Mouse (Mus musculus): ENCODE data around the gene Aif1. TPM values are rescaled to one million over a fixed set of nuclear protein-coding genes. Genes with fewer than 3 reads are reported as not detected.

Gene Aif1
- total and polyA plus RNA-seq, 3 experiments = 7.0 to 14.7 (median 14.1) TPM

DNA sequence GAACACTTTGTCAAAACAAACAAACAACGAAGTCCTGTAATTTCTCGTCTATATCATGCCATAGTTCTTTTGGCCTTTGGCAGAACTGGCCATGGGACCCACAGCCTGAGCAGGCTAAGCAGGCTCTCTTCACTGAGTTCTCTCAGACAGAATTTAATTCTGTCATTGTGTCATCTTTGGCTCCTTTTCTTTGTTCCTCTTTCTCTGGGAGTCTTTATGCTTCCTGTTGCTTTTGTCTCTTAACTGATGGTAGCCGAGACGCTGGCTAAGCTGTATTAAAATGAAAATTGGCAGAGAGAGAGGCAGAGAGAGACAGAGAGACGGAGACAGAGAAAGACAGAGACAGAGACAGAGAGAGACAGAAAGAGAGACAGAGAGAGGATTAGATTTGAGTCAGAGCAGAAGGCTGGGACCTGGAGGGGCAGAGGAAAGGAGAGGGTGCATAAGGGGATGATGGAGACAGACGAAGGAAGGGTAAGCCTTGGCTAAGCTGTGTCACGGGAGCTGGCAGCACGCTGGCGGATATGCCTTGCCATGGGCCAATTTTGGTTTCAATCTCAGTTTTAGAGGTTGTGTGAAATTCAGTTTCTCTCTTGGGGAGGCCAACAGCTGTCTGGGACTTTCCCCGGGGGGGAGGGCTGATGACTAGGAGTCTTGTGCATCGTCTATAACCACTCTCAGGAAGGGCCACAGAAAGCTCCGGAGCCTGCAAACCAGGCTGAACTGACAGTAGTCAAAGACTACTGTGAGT is 34.1 kb upstream of the Aif1 start:
- dilution Hi-C loops (cut with MboI; ENCODE audit: extremely low pct_ligation_motif_present, extremely low pct_unique_long_range_greater_than_20kb, low sequenced_read_pairs) (no loop called here), in situ Hi-C loops (cut with MboI; ENCODE audit: low pct_ligation_motif_present, low pct_unique_long_range_greater_than_20kb, low sequenced_read_pairs) (no loop called here)
- H3K36me3 ChIP-seq (replicated peaks in 1 of 2; ENCODE audit: control insufficient read depth in 1 of 2, insufficient read depth in 1 of 2, low read length in 1 of 2) = no peaks in the 10 kb centered on the region
- H3K27ac ChIP-seq (ENCODE audit: insufficient read depth, low read depth) = peak overlapping the region; percentile 97
- TF ChIP-seq PAX5 (IDR thresholded peaks at IDR 0.05; ENCODE audit: low read length) (no peak), HCFC1 (IDR thresholded peaks at IDR 0.05; ENCODE audit: low read depth, low read length) (peak; percentile 58), MAZ (IDR thresholded peaks at IDR 0.05; ENCODE audit: low read depth, low read length) (peak; percentile 99), USF2 (conservative IDR thresholded peaks at IDR 0.05; ENCODE audit: low read depth, low read length) (no peak), ZMIZ1 (IDR thresholded peaks at IDR 0.05; ENCODE audit: low read depth, low read length) (peak; percentile 52; the same call in 1 of the 2 replicates), USF1 (IDR thresholded peaks at IDR 0.05; ENCODE audit: low read depth, low read length) (no peak), IRF4 (IDR thresholded peaks at IDR 0.05; ENCODE audit: low read depth, low read length) (peak; percentile 92), RCOR1 (conservative IDR thresholded peaks at IDR 0.05; ENCODE audit: low read depth, low read length) (peak; percentile 97), ELF1 (IDR thresholded peaks at IDR 0.05; ENCODE audit: low read depth, low read length) (no peak), ZNF384 (IDR thresholded peaks at IDR 0.05; ENCODE audit: low read depth, low read length) (peak; percentile 51), TBP (conservative IDR thresholded peaks at IDR 0.05; ENCODE audit: low read depth, low read length) (peak; percentile 83), ZC3H11A (IDR thresholded peaks at IDR 0.05; ENCODE audit: low read depth, low read length) (no peak), ZKSCAN1 (IDR thresholded peaks at IDR 0.05; ENCODE audit: borderline replicate concordance, low read depth, low read length) (no peak), JUND (conservative IDR thresholded peaks at IDR 0.05; ENCODE audit: low read depth, low read length) (peak; percentile 70), CHD1 (IDR thresholded peaks at IDR 0.05; ENCODE audit: low read depth, low read length) (no peak), RAD21 (IDR thresholded peaks at IDR 0.05; ENCODE audit: low read depth, low read length) (no peak; the same call in none of the 2 replicates), CTCF (conservative IDR thresholded peaks at IDR 0.05 in 1 of 2, IDR thresholded peaks at IDR 0.05 in 1 of 2; ENCODE audit: low read depth in 2 of 2, low read length in 2 of 2) (no peak), E2F4 (IDR thresholded peaks at IDR 0.05; ENCODE audit: insufficient replicate concordance, low read depth, low read length) (0 out of 2 replicates have a peak, but pooled peaks have one; percentile 14), GABPA (IDR thresholded peaks at IDR 0.05; ENCODE audit: insufficient replicate concordance, low read depth, low read length) (no peak), ETS1 (conservative IDR thresholded peaks at IDR 0.05; ENCODE audit: low read depth, low read length) (peak; percentile 99), NRF1 (IDR thresholded peaks at IDR 0.05; ENCODE audit: low read depth, low read length) (0 out of 2 replicates have a peak, but pooled peaks have one; percentile 32), JUN (IDR thresholded peaks at IDR 0.05; ENCODE audit: insufficient read depth, low read depth, low read length) (peak; percentile 62), NELFE (IDR thresholded peaks at IDR 0.05; ENCODE audit: low read depth, low read length) (no peak), MEF2A (IDR thresholded peaks at IDR 0.05; ENCODE audit: borderline replicate concordance, low read depth, low read length) (peak; percentile 93), SIN3A (IDR thresholded peaks at IDR 0.05; ENCODE audit: low read length) (peak; percentile 92), MAFK (IDR thresholded peaks at IDR 0.05; ENCODE audit: insufficient replicate concordance, low read length) (peak; percentile 82), KAT2A (IDR thresholded peaks at IDR 0.05; ENCODE audit: insufficient replicate concordance, low read length) (0 out of 2 replicates have a peak, but pooled peaks have one; percentile 64), UBTF (IDR thresholded peaks at IDR 0.05; ENCODE audit: low read depth, low read length) (0 out of 2 replicates have a peak, but pooled peaks have one; percentile 64), EP300 (IDR thresholded peaks at IDR 0.05; ENCODE audit: low read length) (peak; percentile 92), MYC (IDR thresholded peaks at IDR 0.05; ENCODE audit: low read depth, low read length) (peak; percentile 91), BHLHE40 (IDR thresholded peaks at IDR 0.05; ENCODE audit: low read depth, low read length) (peak; percentile 99), MXI1 (IDR thresholded peaks at IDR 0.05; ENCODE audit: low read depth, low read length) (peak; percentile 85), POLR2AphosphoS2 (IDR thresholded peaks at IDR 0.05; ENCODE audit: low read depth, low read length) (peak; percentile 43; the same call in 1 of the 2 replicates), SMC3 (IDR thresholded peaks at IDR 0.05; ENCODE audit: low read depth, low read length) (peak; percentile 43), MAX (IDR thresholded peaks at IDR 0.05; ENCODE audit: low read length) (peak; percentile 89), CHD2 (IDR thresholded peaks at IDR 0.05; ENCODE audit: low read length) (peak; percentile 93), POLR2A (IDR thresholded peaks at IDR 0.05; ENCODE audit: low read depth, low read length) (peak; percentile 46), TCF12 (IDR thresholded peaks at IDR 0.05; ENCODE audit: low read depth, low read length) (peak; percentile 95)
- H3K9me3 ChIP-seq (replicated peaks; ENCODE audit: low read length) = no peaks in the 10 kb centered on the region
- H3K79me2 ChIP-seq (replicated peaks; ENCODE audit: control insufficient read depth, extremely low read depth, insufficient read depth, poor library complexity, severe bottlenecking) = no peaks in the 10 kb centered on the region
- peaks cover 28 to 80% of the 10 kb centered on the region in 2 experiments for H3K4me1 ChIP-seq (ENCODE audit: control insufficient read depth in 1 of 2, insufficient read depth in 2 of 2)
- H3K27me3 ChIP-seq (replicated peaks) = no peaks in the 10 kb centered on the region
- H3K4me3 ChIP-seq (replicated peaks in 1 of 3; ENCODE audit: low read depth in 2 of 3, low read length in 2 of 3, poor library complexity in 1 of 3) = no peak overlapping the region
- H3K4me2 ChIP-seq (ENCODE audit: insufficient read depth, low read depth, poor library complexity, severe bottlenecking) = peak overlapping the region; percentile 72
- peak; percentile 94 for DNase-seq (ENCODE audit: extremely low read depth)
- H3K9ac ChIP-seq (ENCODE audit: insufficient read depth, low read depth) = peak overlapping the region; percentile 62

Data from CH12.LX (cell line).